Mouse (Mus musculus): ENCODE measurements around the gene Cc2d1a.
A peak's percentile ranks its signal among the peaks of the same experiment; 100 is the strongest.

The Cc2d1a gene

GRCm38 (mm10) chr8:84103601-84104000 lies 44.1 kb downstream of the Cc2d1a start:
- peak; percentile 79 for DNase-seq

- DNase-seq = peak; percentile 68
Measured at GRCm38 (mm10) chr8:84101476-84102270, 46.1 kb downstream of the Cc2d1a start.

- no peak for DNase-seq
Measured at GRCm38 (mm10) chr8:84098376-84098775, 49.4 kb downstream of the Cc2d1a start.

- DNase-seq = no peak
Measured at GRCm38 (mm10) chr8:84096061-84096460, 51.7 kb downstream of the Cc2d1a start.

GRCm38 (mm10) chr8:84090585-84090984 lies 57.2 kb downstream of the Cc2d1a start:
- DNase-seq = no peak

- DNase-seq = no peak
Measured at GRCm38 (mm10) chr8:84089277-84089676, 58.5 kb downstream of the Cc2d1a start.

GRCm38 (mm10) chr8:84087821-84088220 lies 59.9 kb downstream of the Cc2d1a start:
- DNase-seq = no peak

- peak; percentile 59 for DNase-seq
Measured at GRCm38 (mm10) chr8:84087156-84087555, 60.6 kb downstream of the Cc2d1a start.

- peak; percentile 52 for DNase-seq
Measured at GRCm38 (mm10) chr8:84084341-84085115, 63.2 kb downstream of the Cc2d1a start.

- DNase-seq = peak; percentile 90
Measured at GRCm38 (mm10) chr8:84083829-84084241, 63.9 kb downstream of the Cc2d1a start.

Data from kidney, adult 9 months (tissue).